Mouse (Mus musculus) neural tube, embryonic 14.5 days (tissue): ENCODE results near the gene Kif7. TPM values are rescaled to one million over a fixed set of nuclear protein-coding genes. Genes with fewer than 3 reads are reported as not detected.

Experiments
- ATAC-seq: fragments of 200-750 bp; cut with Nextera tagmentation; 2 replicates; pipeline ENCODE4 v1.8.0; 2017; ENCODE audit warnings: low read depth, mild to moderate bottlenecking, moderate TSS enrichment, moderate library complexity
- H3K27ac ChIP-seq: fragments of 300-500 bp; sonication (generic); 2 replicates; pipeline ENCODE4 v1.5.1; 2014; ENCODE audit warnings: low read depth, mild to moderate bottlenecking, control low read depth, low read length, moderate library complexity, mixed read lengths
- H3K27me3 ChIP-seq: fragments of 300-500 bp; sonication (generic); 2 replicates; pipeline ENCODE4 v1.6.1; 2014; ENCODE audit warnings: low read length; ENCODE audit not compliant: control insufficient read depth, insufficient read depth
- H3K36me3 ChIP-seq: fragments of 300-500 bp; sonication (generic); 2 replicates; pipeline ENCODE4 v1.6.1; 2014; ENCODE audit warnings: low read length, mixed read lengths; ENCODE audit not compliant: control insufficient read depth, insufficient read depth
- H3K4me1 ChIP-seq: fragments of 300-500 bp; sonication (generic); 2 replicates; pipeline ENCODE4 v1.6.1; 2014; ENCODE audit warnings: low read length; ENCODE audit not compliant: control insufficient read depth, insufficient read depth
- H3K4me2 ChIP-seq: fragments of 300-500 bp; sonication (generic); 2 replicates; pipeline ENCODE4 v1.6.1; 2014; ENCODE audit warnings: mild to moderate bottlenecking, low read depth, low read length, control low read depth
- H3K4me3 ChIP-seq: fragments of 300-500 bp; sonication (generic); 2 replicates; pipeline ENCODE4 v1.5.1; 2014; ENCODE audit warnings: low read depth, low read length, control low read depth, mixed read lengths
- H3K9ac ChIP-seq: fragments of 300-500 bp; sonication (generic); replicated peaks from 2 replicates; pipeline ENCODE4 v1.6.1; 2014; ENCODE audit warnings: low read depth, mild to moderate bottlenecking, control low read depth, low read length, mixed read lengths
- H3K9me3 ChIP-seq: fragments of 300-500 bp; sonication (generic); 2 replicates; pipeline ENCODE4 v1.6.1; 2016; ENCODE audit warnings: low read length; ENCODE audit not compliant: control insufficient read depth
- WGBS: fragments of 180-500 bp; shearing (Covaris S2); extraction: QIAGEN DNeasy Blood & Tissue Kit; methylation state at CpG from one replicate; pipeline ENCODE4 v1.1.7; 2014; 5-methylcytosine and 5-hydroxymethylcytosine counted together
- polyA plus RNA-seq: library from polyadenylated mRNA; unstranded; fragments of >200 nt; fragmentation: Nextera tagmentation; extraction: Ambion mirVana; gene quantifications from 2 replicates; pipeline ENCODE4 v1.2.1, GENCODE M21; 2014

The Kif7 gene
- polyA plus RNA-seq, 1 experiment from 2014 or later = 1.3 TPM

GRCm38 (mm10) chr7:79729743-79730370 is 14.3 kb upstream of the Kif7 start:
- WGBS = 73% methylated on average over 11 of the region's 11 CpGs
- Histone ChIP-seq H3K4me2 (no peak overlapping the region), H3K9me3 (no peaks in the 10 kb centered on the region), H3K27me3 (no peaks in the 10 kb centered on the region), H3K27ac (no peak overlapping the region), H3K36me3 (no peaks in the 10 kb centered on the region), H3K4me1 (no peaks in the 10 kb centered on the region), H3K9ac (no peak overlapping the region), H3K4me3 (no peak overlapping the region)
- no peak for ATAC-seq

- 0 out of 2 replicates have a peak, but pooled peaks have one; percentile 22 for ATAC-seq
- Histone ChIP-seq H3K4me2 (no peak overlapping the region), H3K9me3 (no peaks in the 10 kb centered on the region), H3K36me3 (no peaks in the 10 kb centered on the region), H3K27me3 (no peaks in the 10 kb centered on the region), H3K27ac (no peak overlapping the region), H3K4me1 (no peaks in the 10 kb centered on the region), H3K9ac (no peak overlapping the region), H3K4me3 (no peak overlapping the region)
- 11% methylated on average over 8 of the region's 8 CpGs for WGBS
These were observed 13.6 kb upstream of the Kif7 start for GRCm38 (mm10) chr7:79729169-79729568.

- Histone ChIP-seq H3K27ac (no peak overlapping the region), H3K27me3 (no peaks in the 10 kb centered on the region), H3K36me3 (no peaks in the 10 kb centered on the region), H3K4me2 (no peak overlapping the region), H3K9ac (no peak overlapping the region), H3K9me3 (no peaks in the 10 kb centered on the region), H3K4me3 (no peak overlapping the region), H3K4me1 (no peaks in the 10 kb centered on the region)
- no peak for ATAC-seq
- 29% methylated on average over 6 of the region's 6 CpGs for WGBS
These were observed 12.7 kb upstream of the Kif7 start for GRCm38 (mm10) chr7:79728219-79728618.

- Histone ChIP-seq H3K36me3 (no peaks in the 10 kb centered on the region), H3K4me3 (no peak overlapping the region), H3K4me2 (no peak overlapping the region), H3K4me1 (no peaks in the 10 kb centered on the region), H3K9ac (no peak overlapping the region), H3K27ac (no peak overlapping the region), H3K9me3 (no peaks in the 10 kb centered on the region), H3K27me3 (0 out of 2 replicates have a peak, but pooled peaks cover 3% of the 10 kb centered on the region)
- ATAC-seq = no peak
- WGBS = 22% methylated on average over 2 of the region's 2 CpGs
These were observed 11.6 kb upstream of the Kif7 start for GRCm38 (mm10) chr7:79727091-79727490.

- Histone ChIP-seq H3K9me3 (no peaks in the 10 kb centered on the region), H3K27me3 (peaks cover 3% of the 10 kb centered on the region; the same call in 1 of the 2 replicates), H3K9ac (peak overlapping the region; percentile 63), H3K4me3 (peak overlapping the region; percentile 45), H3K27ac (0 out of 2 replicates have a peak overlapping the region, but pooled peaks have one; percentile 6), H3K4me2 (peak overlapping the region; percentile 56), H3K4me1 (no peaks in the 10 kb centered on the region), H3K36me3 (no peaks in the 10 kb centered on the region)
- peak; percentile 77 for ATAC-seq
- WGBS = under 1% methylated on average over 48 of the region's 48 CpGs
These were observed 6.0 kb upstream of the Kif7 start for GRCm38 (mm10) chr7:79721386-79721977.

GRCm38 (mm10) chr7:79710831-79711230 is 4.7 kb downstream of the Kif7 start:
- Histone ChIP-seq H3K4me2 (peak overlapping the region; percentile 63), H3K36me3 (no peaks in the 10 kb centered on the region), H3K4me1 (0 out of 2 replicates have a peak, but pooled peaks cover 8% of the 10 kb centered on the region), H3K27ac (no peak overlapping the region), H3K9me3 (no peaks in the 10 kb centered on the region), H3K9ac (peak overlapping the region; percentile 53), H3K4me3 (peak overlapping the region; percentile 43), H3K27me3 (no peaks in the 10 kb centered on the region)
- ATAC-seq = no peak
- WGBS = 30% methylated on average over 17 of the region's 17 CpGs

- Histone ChIP-seq H3K27me3 (no peaks in the 10 kb centered on the region), H3K4me2 (peak overlapping the region; percentile 63), H3K9ac (peak overlapping the region; percentile 53), H3K4me3 (peak overlapping the region; percentile 43), H3K9me3 (no peaks in the 10 kb centered on the region), H3K36me3 (no peaks in the 10 kb centered on the region), H3K4me1 (0 out of 2 replicates have a peak, but pooled peaks cover 4% of the 10 kb centered on the region), H3K27ac (no peak overlapping the region)
- peak; percentile 89 for ATAC-seq
- under 1% methylated on average over 55 of the region's 55 CpGs for WGBS
These were observed 5.4 kb downstream of the Kif7 start for GRCm38 (mm10) chr7:79710130-79710607.

- WGBS = 91% methylated on average over 5 of the region's 5 CpGs
- H3K9ac ChIP-seq = no peak overlapping the region
- ATAC-seq = no peak
- H3K36me3 ChIP-seq = no peaks in the 10 kb centered on the region
- no peaks in the 10 kb centered on the region for H3K9me3 ChIP-seq
- H3K27me3 ChIP-seq = no peaks in the 10 kb centered on the region
- no peak overlapping the region for H3K27ac ChIP-seq
- no peak overlapping the region for H3K4me3 ChIP-seq
- H3K4me2 ChIP-seq = no peak overlapping the region
- H3K4me1 ChIP-seq = no peaks in the 10 kb centered on the region
These were observed 10.3 kb downstream of the Kif7 start for GRCm38 (mm10) chr7:79705210-79705609.

- Histone ChIP-seq H3K9me3 (no peaks in the 10 kb centered on the region), H3K4me1 (no peaks in the 10 kb centered on the region), H3K4me2 (no peak overlapping the region), H3K27me3 (no peaks in the 10 kb centered on the region), H3K9ac (no peak overlapping the region), H3K4me3 (no peak overlapping the region), H3K36me3 (no peaks in the 10 kb centered on the region), H3K27ac (no peak overlapping the region)
- WGBS = 86% methylated on average over 16 of the region's 16 CpGs
- no peak for ATAC-seq
These were observed 12.8 kb downstream of the Kif7 start for GRCm38 (mm10) chr7:79702755-79703154.
